Mouse (Mus musculus): ENCODE measurements at regions not wholly inside any gene's neighbourhood (a gene's known extent, or its start where the extent isn't known, plus 50 kb on each side); places are given as distances from the start of the nearest gene placed in this dataset.

DNA sequence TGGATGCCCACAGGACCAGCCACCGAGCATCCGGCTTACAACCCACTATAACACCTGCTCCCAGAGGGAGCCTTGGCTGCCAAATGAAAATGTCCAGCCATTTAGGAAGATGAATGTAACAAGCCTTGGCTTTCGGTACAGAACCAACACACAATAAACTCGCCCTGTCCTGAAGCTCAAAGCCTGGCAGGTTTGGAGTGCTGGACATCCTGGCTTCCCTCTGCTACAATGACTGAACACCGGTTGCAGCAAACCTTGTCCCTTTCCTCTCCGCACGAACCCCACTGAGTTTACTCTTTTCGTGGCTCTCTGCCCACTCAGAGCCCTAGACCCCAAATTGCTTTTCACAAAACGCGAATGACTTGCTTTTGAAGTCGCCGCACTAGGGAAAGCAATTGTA is 441.9 kb downstream of the Glrx3 start:
- TF ChIP-seq CTCF (IDR thresholded peaks at IDR 0.05; ENCODE audit: borderline replicate concordance, control insufficient read depth, extremely low read depth, insufficient read depth, low read length, poor library complexity) (no peak), POLR2A (IDR thresholded peaks at IDR 0.05; ENCODE audit: control insufficient read depth, extremely low read depth, insufficient read depth, low read length, poor library complexity) (no peak)
